Mouse (Mus musculus) brain, embryonic 14.5 days (tissue): ENCODE measurements at regions not wholly inside any gene's neighbourhood (a gene's known extent, or its start where the extent isn't known, plus 50 kb on each side); places are given as distances from the start of the nearest gene placed in this dataset.

Experiments used
- CTCF ChIP-seq: fragments of 200-500 bp; IDR thresholded peaks from 2 replicates; pipeline ENCODE4 v1.5.1; 2012; ENCODE audit warnings: inconsistent platforms, mild to moderate bottlenecking, moderate library complexity, borderline replicate concordance; ENCODE audit not compliant: insufficient read depth, insufficient read length; ENCODE audit errors: extremely low read depth
- POLR2A ChIP-seq: fragments of 200-500 bp; IDR thresholded peaks from 2 replicates; pipeline ENCODE4 v1.6.1; 2012; ENCODE audit warnings: mild to moderate bottlenecking, inconsistent platforms, borderline replicate concordance; ENCODE audit not compliant: poor library complexity, insufficient read depth, insufficient read length, severe bottlenecking; ENCODE audit errors: extremely low read depth

DNA sequence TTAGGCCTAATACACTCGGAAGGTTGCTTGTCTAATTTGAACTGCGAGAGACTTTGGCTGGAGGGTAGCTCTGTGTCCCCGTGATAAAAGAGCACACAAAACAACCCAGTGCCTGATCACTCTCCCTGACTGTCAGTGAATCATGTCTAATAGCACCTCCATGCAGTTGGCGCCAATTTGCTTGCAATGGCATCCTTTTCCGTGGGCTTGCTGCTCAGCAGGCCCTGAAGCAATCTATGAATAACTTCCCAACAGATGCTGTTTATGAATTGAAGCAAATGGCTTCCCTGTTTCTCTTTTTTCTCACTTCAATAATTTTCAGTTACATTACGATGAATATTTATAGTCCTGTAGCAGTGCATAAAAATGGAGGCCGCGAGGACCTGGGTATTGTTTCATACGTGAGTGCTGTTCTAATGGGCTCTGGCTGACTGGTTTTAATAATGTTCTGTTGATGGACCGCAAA is 112.9 kb upstream of the Fam19a1 start:
- TF ChIP-seq CTCF (no peak), POLR2A (no peak)
